Mouse (Mus musculus): Measurements from ENCODE around the gene Cdon. TPM values are rescaled to one million over a fixed set of nuclear protein-coding genes. Genes with fewer than 3 reads are reported as not detected.

Cdon gene
- polyA plus RNA-seq, 2 experiments = 0.36 to 0.52 TPM

GRCm38 (mm10) chr9:35543099-35543860 is 122.4 kb downstream of the Cdon start:
- Histone ChIP-seq H3K4me1 (replicated peaks; ENCODE audit: control insufficient read depth in 2 of 2, insufficient read depth in 2 of 2, low read length in 1 of 2) (peaks cover 0 to 6% of the 10 kb centered on the region in 2 experiments; a peak in 2 of 4 replicates), H3K9ac (replicated peaks) (no peak overlapping the region), H3K27me3 (ENCODE audit: control insufficient read depth, insufficient read depth, low read length) (no peaks in the 10 kb centered on the region), H3K4me3 (ENCODE audit: insufficient read depth in 1 of 2, low read depth in 2 of 2, low read length in 2 of 2) (no peak overlapping the region), H3K4me2 (ENCODE audit: low read depth) (no peak overlapping the region), H3K9me3 (ENCODE audit: control insufficient read depth, low read length) (no peaks in the 10 kb centered on the region), H3K36me3 (replicated peaks; ENCODE audit: control insufficient read depth, insufficient read depth, low read depth) (no peaks in the 10 kb centered on the region), H3K27ac (no peak overlapping the region)
- 59% methylated on average over 14 of the region's 14 CpGs for WGBS (ENCODE audit: insufficient replicate concordance)
- DNase-seq (ENCODE audit: low read depth in 3 of 3, low spot score in 3 of 3) = no peak
- no peak for ATAC-seq (ENCODE audit: insufficient read depth)
- TF ChIP-seq CTCF (IDR thresholded peaks at IDR 0.05; ENCODE audit: low read depth) (no peak), EP300 (IDR thresholded peaks at IDR 0.05; ENCODE audit: low read depth) (no peak)

DNA sequence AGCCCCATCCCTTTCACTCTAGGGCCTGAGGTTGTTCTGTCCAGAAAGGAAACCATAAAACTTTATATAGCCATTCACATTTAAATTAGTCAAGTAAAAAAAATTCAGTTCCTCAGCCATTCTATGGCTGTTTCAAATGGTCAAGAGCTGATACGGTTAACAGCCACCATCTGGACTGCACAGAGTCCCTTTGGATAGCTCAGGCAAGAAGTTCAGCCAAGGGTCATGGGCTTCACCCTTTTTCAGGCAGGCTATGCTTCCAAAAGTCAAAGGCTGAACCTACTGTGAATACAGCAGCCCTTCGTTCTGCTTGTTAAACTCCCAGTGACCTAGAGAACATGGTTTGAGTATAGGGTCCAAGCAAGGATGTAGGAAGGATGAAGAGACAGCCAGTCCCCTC is 123.7 kb downstream of the Cdon start:
- no peak for ATAC-seq (ENCODE audit: insufficient read depth)
- no peak for DNase-seq (ENCODE audit: low read depth in 3 of 3, low spot score in 3 of 3)
- Histone ChIP-seq H3K4me3 (ENCODE audit: insufficient read depth in 1 of 2, low read depth in 2 of 2, low read length in 2 of 2) (no peak overlapping the region), H3K4me2 (ENCODE audit: low read depth) (no peak overlapping the region), H3K36me3 (replicated peaks; ENCODE audit: control insufficient read depth, insufficient read depth, low read depth) (no peaks in the 10 kb centered on the region), H3K27me3 (ENCODE audit: control insufficient read depth, insufficient read depth, low read length) (no peaks in the 10 kb centered on the region), H3K9ac (replicated peaks) (no peak overlapping the region), H3K27ac (no peak overlapping the region), H3K4me1 (replicated peaks; ENCODE audit: control insufficient read depth in 2 of 2, insufficient read depth in 2 of 2, low read length in 1 of 2) (peaks cover 0 to 6% of the 10 kb centered on the region in 2 experiments; a peak in 2 of 4 replicates), H3K9me3 (ENCODE audit: control insufficient read depth, low read length) (no peaks in the 10 kb centered on the region)
- TF ChIP-seq EP300 (IDR thresholded peaks at IDR 0.05; ENCODE audit: low read depth) (no peak), CTCF (IDR thresholded peaks at IDR 0.05; ENCODE audit: low read depth) (no peak)
- WGBS (ENCODE audit: insufficient replicate concordance) = 68% methylated on average over 2 of the region's 2 CpGs

GRCm38 (mm10) chr9:35545704-35546103 is 124.8 kb downstream of the Cdon start:
- no peak for TF ChIP-seq EP300 (IDR thresholded peaks at IDR 0.05; ENCODE audit: low read depth)
- TF ChIP-seq CTCF (IDR thresholded peaks at IDR 0.05; ENCODE audit: low read depth) = peak; percentile 41
- WGBS (ENCODE audit: insufficient replicate concordance) = 60% methylated on average over 12 of the region's 12 CpGs
- no peaks in the 10 kb centered on the region for H3K9me3 ChIP-seq (ENCODE audit: control insufficient read depth, low read length)
- no peak overlapping the region for H3K9ac ChIP-seq (replicated peaks)
- H3K36me3 ChIP-seq (replicated peaks; ENCODE audit: control insufficient read depth, insufficient read depth, low read depth) = no peaks in the 10 kb centered on the region
- no peak overlapping the region for H3K4me2 ChIP-seq (ENCODE audit: low read depth)
- DNase-seq (ENCODE audit: low read depth in 3 of 3, low spot score in 3 of 3) (no peak), ATAC-seq (ENCODE audit: insufficient read depth) (no peak)
- no peaks in the 10 kb centered on the region for H3K27me3 ChIP-seq (ENCODE audit: control insufficient read depth, insufficient read depth, low read length)
- no peak overlapping the region for H3K27ac ChIP-seq
- peaks cover 0 to 6% of the 10 kb centered on the region in 2 experiments; a peak in 2 of 4 replicates for H3K4me1 ChIP-seq (replicated peaks; ENCODE audit: control insufficient read depth in 2 of 2, insufficient read depth in 2 of 2, low read length in 1 of 2)
- H3K4me3 ChIP-seq (ENCODE audit: insufficient read depth in 1 of 2, low read depth in 2 of 2, low read length in 2 of 2) = no peak overlapping the region

DNA sequence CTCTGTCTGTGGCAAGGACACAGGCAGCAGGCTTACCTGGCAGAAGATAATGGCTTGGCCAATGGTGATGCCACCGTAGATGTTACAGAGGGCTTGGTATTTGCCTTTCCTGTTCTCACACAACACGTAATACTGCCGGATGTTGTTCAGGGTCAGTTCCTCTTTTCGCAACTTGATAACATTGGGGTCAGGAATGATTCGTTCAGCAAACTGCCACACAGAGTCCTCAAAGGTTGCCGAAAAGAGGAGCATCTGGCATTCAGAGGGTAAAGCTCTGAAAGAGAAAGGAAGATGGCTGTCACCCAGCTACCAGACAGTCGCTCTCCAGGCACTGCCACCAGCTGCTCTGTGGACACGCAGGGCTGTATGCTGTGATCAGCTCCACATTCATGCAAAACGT is 125.8 kb downstream of the Cdon start:
- ATAC-seq (ENCODE audit: insufficient read depth) = no peak
- DNase-seq (ENCODE audit: low read depth in 3 of 3, low spot score in 3 of 3) = no peak
- H3K9me3 ChIP-seq (ENCODE audit: control insufficient read depth, low read length) = no peaks in the 10 kb centered on the region
- TF ChIP-seq EP300 (IDR thresholded peaks at IDR 0.05; ENCODE audit: low read depth) (no peak), CTCF (IDR thresholded peaks at IDR 0.05; ENCODE audit: low read depth) (no peak)
- WGBS (ENCODE audit: insufficient replicate concordance) = 12% methylated on average over 9 of the region's 9 CpGs
- no peak overlapping the region for H3K9ac ChIP-seq (replicated peaks)
- H3K27ac ChIP-seq = no peak overlapping the region
- H3K36me3 ChIP-seq (replicated peaks; ENCODE audit: control insufficient read depth, insufficient read depth, low read depth) = no peaks in the 10 kb centered on the region
- H3K4me2 ChIP-seq (ENCODE audit: low read depth) = no peak overlapping the region
- no peaks in the 10 kb centered on the region for H3K27me3 ChIP-seq (ENCODE audit: control insufficient read depth, insufficient read depth, low read length)
- H3K4me3 ChIP-seq (ENCODE audit: insufficient read depth in 1 of 2, low read depth in 2 of 2, low read length in 2 of 2) = no peak overlapping the region
- H3K4me1 ChIP-seq (replicated peaks; ENCODE audit: control insufficient read depth in 2 of 2, insufficient read depth in 2 of 2, low read length in 1 of 2) = peaks cover 0 to 6% of the 10 kb centered on the region in 2 experiments; a peak in 2 of 4 replicates

GRCm38 (mm10) chr9:35548455-35548854 is 127.5 kb downstream of the Cdon start:
- Histone ChIP-seq H3K27me3 (ENCODE audit: control insufficient read depth, insufficient read depth, low read length) (no peaks in the 10 kb centered on the region), H3K4me1 (replicated peaks; ENCODE audit: control insufficient read depth in 2 of 2, insufficient read depth in 2 of 2, low read length in 1 of 2) (peaks cover 0 to 6% of the 10 kb centered on the region in 2 experiments; a peak in 2 of 4 replicates), H3K9me3 (ENCODE audit: control insufficient read depth, low read length) (no peaks in the 10 kb centered on the region), H3K4me3 (ENCODE audit: insufficient read depth in 1 of 2, low read depth in 2 of 2, low read length in 2 of 2) (no peak overlapping the region), H3K9ac (replicated peaks) (no peak overlapping the region), H3K4me2 (ENCODE audit: low read depth) (no peak overlapping the region), H3K36me3 (replicated peaks; ENCODE audit: control insufficient read depth, insufficient read depth, low read depth) (no peaks in the 10 kb centered on the region), H3K27ac (no peak overlapping the region)
- TF ChIP-seq EP300 (IDR thresholded peaks at IDR 0.05; ENCODE audit: low read depth) = no peak
- no peak for TF ChIP-seq CTCF (IDR thresholded peaks at IDR 0.05; ENCODE audit: low read depth)
- ATAC-seq (ENCODE audit: insufficient read depth) (no peak), DNase-seq (ENCODE audit: low read depth in 3 of 3, low spot score in 3 of 3) (no peak)
- 66% methylated on average over 9 of the region's 9 CpGs for WGBS (ENCODE audit: insufficient replicate concordance)
